Mouse (Mus musculus) limb, embryonic 15.5 days (tissue): ENCODE measurements around the gene Lbp. TPM values are rescaled to one million over a fixed set of nuclear protein-coding genes. Genes with fewer than 3 reads are reported as not detected.
A peak's percentile ranks its signal among the peaks of the same experiment; 100 is the strongest.

Source experiments
- ATAC-seq: fragments of 200-750 bp; cut with Nextera tagmentation; 2 replicates; pipeline ENCODE4 v1.8.0; 2017; ENCODE audit warnings: low read depth, moderate TSS enrichment; ENCODE audit not compliant: insufficient number of reproducible peaks, low FRiP score, low TSS enrichment
- H3K27ac ChIP-seq: fragments of 300-500 bp; sonication (generic); 2 replicates; pipeline ENCODE4 v1.5.1; 2015; ENCODE audit warnings: moderate library complexity, mild to moderate bottlenecking, inconsistent platforms
- H3K27me3 ChIP-seq: fragments of 300-500 bp; sonication (generic); 2 replicates; pipeline ENCODE4 v1.6.1; 2015; ENCODE audit warnings: inconsistent platforms
- H3K36me3 ChIP-seq: fragments of 300-500 bp; sonication (generic); 2 replicates; pipeline ENCODE4 v1.6.1; 2015; ENCODE audit warnings: inconsistent platforms
- H3K4me1 ChIP-seq: fragments of 300-500 bp; sonication (generic); 2 replicates; pipeline ENCODE4 v1.6.1; 2015; ENCODE audit warnings: inconsistent platforms
- H3K4me2 ChIP-seq: fragments of 300-500 bp; sonication (generic); 2 replicates; pipeline ENCODE4 v1.6.1; 2015; ENCODE audit warnings: mild to moderate bottlenecking, inconsistent platforms
- H3K4me3 ChIP-seq: fragments of 300-500 bp; sonication (generic); 2 replicates; pipeline ENCODE4 v1.5.1; 2015; ENCODE audit warnings: mild to moderate bottlenecking, inconsistent platforms
- H3K9ac ChIP-seq: fragments of 300-500 bp; sonication (generic); 2 replicates; pipeline ENCODE4 v1.6.1; 2015; ENCODE audit warnings: inconsistent platforms
- H3K9me3 ChIP-seq: fragments of 300-500 bp; sonication (generic); 2 replicates; pipeline ENCODE4 v1.6.1; 2016; ENCODE audit warnings: inconsistent platforms
- WGBS: fragments of 180-500 bp; shearing (Covaris S2); methylation state at CpG from one replicate; pipeline ENCODE4 v1.1.7; 2015; 5-methylcytosine and 5-hydroxymethylcytosine counted together
- polyA plus RNA-seq: library from polyadenylated mRNA; unstranded; fragments of >200 nt; fragmentation: Nextera tagmentation; extraction: Ambion mirVana; gene quantifications from 2 replicates; pipeline ENCODE4 v1.2.1, GENCODE M21; 2015

Gene Lbp
- polyA plus RNA-seq, 1 experiment from 2014 or later: 3.8 TPM

- no peak overlapping the region for H3K9ac ChIP-seq
- no peaks in the 10 kb centered on the region for H3K36me3 ChIP-seq
- no peak overlapping the region for H3K4me2 ChIP-seq
- no peaks in the 10 kb centered on the region for H3K4me1 ChIP-seq
- no peak for ATAC-seq
- WGBS: 87% methylated on average over 5 of the region's 5 CpGs
- no peak overlapping the region for H3K4me3 ChIP-seq
- H3K9me3 ChIP-seq: no peaks in the 10 kb centered on the region
- H3K27ac ChIP-seq: no peak overlapping the region
- no peaks in the 10 kb centered on the region for H3K27me3 ChIP-seq
Observed at GRCm38 (mm10) chr2:158367654-158368053, 61.4 kb downstream of the Lbp start.

- no peak overlapping the region for H3K4me3 ChIP-seq
- no peaks in the 10 kb centered on the region for H3K4me1 ChIP-seq
- H3K36me3 ChIP-seq: no peaks in the 10 kb centered on the region
- H3K4me2 ChIP-seq: no peak overlapping the region
- H3K9ac ChIP-seq: no peak overlapping the region
- H3K9me3 ChIP-seq: no peaks in the 10 kb centered on the region
- no peak overlapping the region for H3K27ac ChIP-seq
- no peak for ATAC-seq
- 91% methylated on average over 8 of the region's 8 CpGs for WGBS
- H3K27me3 ChIP-seq: no peaks in the 10 kb centered on the region
Observed at GRCm38 (mm10) chr2:158368313-158368712, 62.0 kb downstream of the Lbp start.

- Histone ChIP-seq H3K27ac (no peak overlapping the region), H3K4me3 (no peak overlapping the region), H3K4me1 (no peaks in the 10 kb centered on the region), H3K36me3 (no peaks in the 10 kb centered on the region), H3K9me3 (no peaks in the 10 kb centered on the region), H3K4me2 (no peak overlapping the region), H3K27me3 (peaks cover 13% of the 10 kb centered on the region), H3K9ac (no peak overlapping the region)
- no peak for ATAC-seq
- 84% methylated on average over 3 of the region's 3 CpGs for WGBS
Observed at GRCm38 (mm10) chr2:158369474-158370172, 63.3 kb downstream of the Lbp start.

GRCm38 (mm10) chr2:158370173-158370550 is 63.9 kb downstream of the Lbp start:
- no peak overlapping the region for H3K9ac ChIP-seq
- no peak overlapping the region for H3K4me2 ChIP-seq
- peaks cover 17% of the 10 kb centered on the region for H3K27me3 ChIP-seq
- 10% methylated on average over 5 of the region's 5 CpGs for WGBS
- H3K4me3 ChIP-seq: no peak overlapping the region
- ATAC-seq: no peak
- no peak overlapping the region for H3K27ac ChIP-seq
- 0 out of 2 replicates have a peak, but pooled peaks cover under 1% of the 10 kb centered on the region for H3K4me1 ChIP-seq
- no peaks in the 10 kb centered on the region for H3K36me3 ChIP-seq
- no peaks in the 10 kb centered on the region for H3K9me3 ChIP-seq

GRCm38 (mm10) chr2:158373061-158373460 is 66.8 kb downstream of the Lbp start:
- no peaks in the 10 kb centered on the region for H3K9me3 ChIP-seq
- no peak overlapping the region for H3K4me3 ChIP-seq
- H3K4me1 ChIP-seq: peaks cover 9% of the 10 kb centered on the region; the same call in 1 of the 2 replicates
- H3K4me2 ChIP-seq: no peak overlapping the region
- no peaks in the 10 kb centered on the region for H3K36me3 ChIP-seq
- peaks cover 42% of the 10 kb centered on the region for H3K27me3 ChIP-seq
- WGBS: 60% methylated on average over 5 of the region's 5 CpGs
- no peak overlapping the region for H3K9ac ChIP-seq
- H3K27ac ChIP-seq: no peak overlapping the region
- no peak for ATAC-seq

- Histone ChIP-seq H3K36me3 (no peaks in the 10 kb centered on the region), H3K9ac (no peak overlapping the region), H3K9me3 (no peaks in the 10 kb centered on the region), H3K4me2 (no peak overlapping the region), H3K4me3 (no peak overlapping the region), H3K27ac (no peak overlapping the region), H3K27me3 (peaks cover 43% of the 10 kb centered on the region), H3K4me1 (peaks cover 9% of the 10 kb centered on the region; the same call in 1 of the 2 replicates)
- 54% methylated on average over 7 of the region's 7 CpGs for WGBS
- no peak for ATAC-seq
Observed at GRCm38 (mm10) chr2:158373516-158373915, 67.2 kb downstream of the Lbp start.

- H3K9me3 ChIP-seq: no peaks in the 10 kb centered on the region
- peak within 1 kb of the TSS; percentile 33 for H3K4me3 ChIP-seq
- peaks cover 9% of the 10 kb centered on the region; the same call in 1 of the 2 replicates for H3K4me1 ChIP-seq
- no peak for ATAC-seq
- H3K27me3 ChIP-seq: peaks cover 43% of the 10 kb centered on the region
- H3K4me2 ChIP-seq: peak within 1 kb of the TSS; percentile 59
- H3K27ac ChIP-seq: no peak within 1 kb of the TSS
- H3K9ac ChIP-seq: peak within 1 kb of the TSS; percentile 7; the same call in 1 of the 2 replicates
- no peaks in the 10 kb centered on the region for H3K36me3 ChIP-seq
- 2% methylated on average over 36 of the region's 36 CpGs for WGBS
Observed at GRCm38 (mm10) chr2:158375443-158376122, 69.3 kb downstream of the Lbp start, which contains the start of gene Snhg11. Gene Snhg11, plus strand, starts transcription at chr2:158375638.

- no peaks in the 10 kb centered on the region for H3K36me3 ChIP-seq
- H3K4me3 ChIP-seq: peak overlapping the region; percentile 33; the same call in 1 of the 2 replicates
- no peaks in the 10 kb centered on the region for H3K9me3 ChIP-seq
- peaks cover 43% of the 10 kb centered on the region for H3K27me3 ChIP-seq
- no peak for ATAC-seq
- peak overlapping the region; percentile 59; the same call in 1 of the 2 replicates for H3K4me2 ChIP-seq
- peaks cover 9% of the 10 kb centered on the region; the same call in 1 of the 2 replicates for H3K4me1 ChIP-seq
- no peak overlapping the region for H3K27ac ChIP-seq
- 25% methylated on average over 12 of the region's 12 CpGs for WGBS
- no peak overlapping the region for H3K9ac ChIP-seq
Observed at GRCm38 (mm10) chr2:158376123-158376687, 69.9 kb downstream of the Lbp start.

GRCm38 (mm10) chr2:158376798-158377197 is 70.5 kb downstream of the Lbp start:
- ATAC-seq: no peak
- 63% methylated on average over 7 of the region's 7 CpGs for WGBS
- Histone ChIP-seq H3K27me3 (peaks cover 43% of the 10 kb centered on the region), H3K36me3 (no peaks in the 10 kb centered on the region), H3K4me1 (peaks cover 9% of the 10 kb centered on the region; the same call in 1 of the 2 replicates), H3K9ac (no peak overlapping the region), H3K27ac (no peak overlapping the region), H3K4me3 (no peak overlapping the region), H3K9me3 (no peaks in the 10 kb centered on the region), H3K4me2 (no peak overlapping the region)

- 72% methylated on average over 1 of the region's 1 CpGs for whole genome bisulfite sequencing
- peaks cover 43% of the 10 kb centered on the region for H3K27me3 ChIP-seq
Observed at GRCm38 (mm10) chr2:158377811-158378210, 71.5 kb downstream of the Lbp start.

GRCm38 (mm10) chr2:158379354-158380078 is 73.2 kb downstream of the Lbp start:
- Histone ChIP-seq H3K4me3 (no peak overlapping the region), H3K4me1 (peaks cover 9% of the 10 kb centered on the region; the same call in 1 of the 2 replicates), H3K4me2 (no peak overlapping the region), H3K9ac (no peak overlapping the region), H3K9me3 (no peaks in the 10 kb centered on the region), H3K36me3 (no peaks in the 10 kb centered on the region), H3K27ac (no peak overlapping the region), H3K27me3 (peaks cover 31% of the 10 kb centered on the region)
- WGBS: 45% methylated on average over 13 of the region's 13 CpGs
- ATAC-seq: no peak

More at GRCm38 (mm10) chr2:158377811-158378210, 71.5 kb downstream of the Lbp start:
- Histone ChIP-seq H3K4me3 (no peak overlapping the region), H3K9ac (no peak overlapping the region), H3K9me3 (no peaks in the 10 kb centered on the region), H3K4me2 (no peak overlapping the region), H3K27ac (no peak overlapping the region), H3K4me1 (peaks cover 9% of the 10 kb centered on the region; the same call in 1 of the 2 replicates), H3K36me3 (no peaks in the 10 kb centered on the region)
- no peak for ATAC-seq
